Mouse (Mus musculus) spleen, adult 2 months (tissue): ENCODE data around the gene Tenm2. TPM values are rescaled to one million over a fixed set of nuclear protein-coding genes. Genes with fewer than 3 reads are reported as not detected.

Source experiments
- DNase-seq, 2 experiments: peaks; one replicate each; pipeline versions ENCODE4 v3.0.0 to v3.0.0-alpha.2; 2012 to 2021; ENCODE audit warnings: low spot score in 2 of 2, low read depth in 1 of 2
- H3K27ac ChIP-seq: fragments of 200-500 bp; 2 replicates; pipeline ENCODE4 v1.5.1; 2012; ENCODE audit warnings: low read length, inconsistent platforms; ENCODE audit not compliant: insufficient read depth
- H3K27me3 ChIP-seq: fragments of 200-500 bp; 2 replicates; pipeline ENCODE4 v1.6.1; 2012; ENCODE audit warnings: mild to moderate bottlenecking, moderate library complexity, low read length, inconsistent platforms; ENCODE audit not compliant: control insufficient read depth, insufficient read depth
- H3K36me3 ChIP-seq: fragments of 200-500 bp; 2 replicates; pipeline ENCODE4 v1.6.1; 2012; ENCODE audit warnings: mild to moderate bottlenecking, low read length, inconsistent platforms; ENCODE audit not compliant: control insufficient read depth, insufficient read depth
- H3K4me1 ChIP-seq: fragments of 200-500 bp; 2 replicates; pipeline ENCODE4 v1.6.1; 2011; ENCODE audit warnings: inconsistent platforms; ENCODE audit not compliant: control insufficient read depth, insufficient read depth, insufficient read length
- H3K4me3 ChIP-seq: fragments of 200-500 bp; 2 replicates; pipeline ENCODE4 v1.5.1; 2011; ENCODE audit warnings: mild to moderate bottlenecking, inconsistent platforms; ENCODE audit not compliant: insufficient read depth, insufficient read length; ENCODE audit errors: extremely low read depth
- CTCF ChIP-seq: fragments of 200-500 bp; IDR thresholded peaks from 2 replicates; pipeline ENCODE4 v1.5.1; 2011; ENCODE audit warnings: mild to moderate bottlenecking, inconsistent platforms; ENCODE audit not compliant: insufficient read depth, insufficient read length, insufficient replicate concordance; ENCODE audit errors: extremely low read depth
- POLR2A ChIP-seq: fragments of 200-500 bp; IDR thresholded peaks from 2 replicates; pipeline ENCODE4 v1.6.1; 2011; ENCODE audit warnings: low read depth, low read length, inconsistent platforms
- WGBS: fragments of 180-500 bp; shearing (Covaris S2); methylation state at CpG from one replicate; pipeline ENCODE4 v1.1.7; 2018; 5-methylcytosine and 5-hydroxymethylcytosine counted together
- polyA plus RNA-seq: library from polyadenylated mRNA; depleted of rRNA; stranded (reverse); fragments of >200 nt; gene quantifications from 2 replicates; pipeline ENCODE4 v1.2.3, GENCODE M21; 2012

Gene Tenm2
- polyA plus RNA-seq, 1 experiment: 0.06 TPM

DNA sequence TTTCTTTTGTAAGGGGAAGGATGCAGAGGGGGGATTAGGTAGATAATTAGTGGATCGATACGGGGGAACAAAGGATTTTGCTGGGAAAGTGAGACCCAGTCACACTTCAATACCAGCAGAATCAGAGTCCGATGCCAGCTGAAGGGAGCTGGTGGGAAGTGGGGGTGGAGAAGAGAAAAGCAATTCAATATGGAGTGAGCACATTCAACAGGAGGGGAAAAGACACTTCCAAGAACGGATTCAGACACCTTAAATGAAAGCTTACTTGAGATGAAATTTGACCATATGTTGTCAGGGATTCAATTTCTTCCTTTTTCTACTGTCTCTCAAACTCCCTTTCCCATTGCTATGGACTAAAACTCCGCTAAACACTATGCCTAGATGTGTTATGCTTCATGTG is 900.6 kb downstream of the Tenm2 start:
- Histone ChIP-seq H3K4me3 (no peak overlapping the region), H3K4me1 (no peaks in the 10 kb centered on the region), H3K27ac (no peak overlapping the region), H3K36me3 (no peaks in the 10 kb centered on the region), H3K27me3 (no peaks in the 10 kb centered on the region)
- WGBS: 77% methylated on average over 5 of the region's 5 CpGs
- DNase-seq: no peak
- TF ChIP-seq POLR2A (no peak), CTCF (no peak)

DNA sequence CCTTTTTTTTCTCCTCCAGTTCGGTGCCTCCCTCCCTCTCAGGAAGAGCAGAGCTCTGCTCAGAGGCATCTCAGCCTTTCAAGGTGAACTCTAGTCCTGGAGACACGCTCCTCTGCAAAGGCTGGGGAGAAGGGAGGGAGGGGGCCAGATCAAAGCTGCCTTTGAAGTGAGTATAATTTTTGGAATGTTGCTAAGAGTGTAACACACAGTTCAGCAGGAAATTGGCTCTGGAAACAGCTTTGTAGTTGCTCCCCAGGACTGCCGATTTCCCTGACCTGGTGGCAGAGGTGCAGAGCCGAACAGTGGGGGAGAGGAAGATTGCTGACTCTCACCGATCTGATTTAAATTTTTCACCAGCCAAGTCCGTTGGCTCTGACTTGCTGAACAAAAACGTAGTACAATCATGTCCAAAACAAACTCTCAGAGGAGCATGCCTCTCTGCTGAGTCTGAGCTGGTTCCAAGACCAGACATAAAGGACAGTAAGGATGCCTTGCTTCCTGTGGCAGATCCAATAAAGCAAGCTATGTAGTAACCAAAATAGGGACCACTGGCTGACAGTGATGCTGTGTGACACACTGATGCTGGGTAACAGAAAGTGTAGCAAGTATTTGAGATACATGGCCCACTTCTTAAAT is 901.5 kb downstream of the Tenm2 start:
- Histone ChIP-seq H3K4me1 (no peaks in the 10 kb centered on the region), H3K36me3 (no peaks in the 10 kb centered on the region), H3K27ac (no peak overlapping the region), H3K27me3 (no peaks in the 10 kb centered on the region), H3K4me3 (no peak overlapping the region)
- DNase-seq: no peak
- 18% methylated on average over 7 of the region's 7 CpGs for WGBS
- TF ChIP-seq CTCF (no peak), POLR2A (no peak)

DNA sequence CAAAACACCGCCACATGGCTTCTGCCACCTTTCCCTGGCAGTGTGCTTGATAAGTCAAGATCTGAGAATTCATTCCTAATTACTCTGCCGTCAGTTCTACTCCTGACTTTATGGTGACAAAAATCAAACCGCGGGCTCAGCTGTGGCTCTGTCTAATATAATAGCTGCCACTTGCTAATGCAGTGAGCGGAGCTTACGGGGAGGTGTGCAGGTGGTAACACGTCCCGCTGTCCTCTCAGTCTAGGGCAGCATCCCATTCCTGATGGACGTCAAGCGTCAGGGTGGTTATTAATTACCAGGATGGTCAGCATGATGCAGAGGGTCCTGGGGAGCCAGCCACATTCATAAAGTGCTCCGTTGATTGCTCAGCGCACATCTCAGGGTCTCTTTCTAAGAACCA is 903.5 kb downstream of the Tenm2 start:
- TF ChIP-seq CTCF (no peak), POLR2A (no peak)
- WGBS: 86% methylated on average over 12 of the region's 12 CpGs
- no peak for DNase-seq
- Histone ChIP-seq H3K27me3 (no peaks in the 10 kb centered on the region), H3K4me1 (no peaks in the 10 kb centered on the region), H3K27ac (no peak overlapping the region), H3K4me3 (no peak overlapping the region), H3K36me3 (no peaks in the 10 kb centered on the region)

DNA sequence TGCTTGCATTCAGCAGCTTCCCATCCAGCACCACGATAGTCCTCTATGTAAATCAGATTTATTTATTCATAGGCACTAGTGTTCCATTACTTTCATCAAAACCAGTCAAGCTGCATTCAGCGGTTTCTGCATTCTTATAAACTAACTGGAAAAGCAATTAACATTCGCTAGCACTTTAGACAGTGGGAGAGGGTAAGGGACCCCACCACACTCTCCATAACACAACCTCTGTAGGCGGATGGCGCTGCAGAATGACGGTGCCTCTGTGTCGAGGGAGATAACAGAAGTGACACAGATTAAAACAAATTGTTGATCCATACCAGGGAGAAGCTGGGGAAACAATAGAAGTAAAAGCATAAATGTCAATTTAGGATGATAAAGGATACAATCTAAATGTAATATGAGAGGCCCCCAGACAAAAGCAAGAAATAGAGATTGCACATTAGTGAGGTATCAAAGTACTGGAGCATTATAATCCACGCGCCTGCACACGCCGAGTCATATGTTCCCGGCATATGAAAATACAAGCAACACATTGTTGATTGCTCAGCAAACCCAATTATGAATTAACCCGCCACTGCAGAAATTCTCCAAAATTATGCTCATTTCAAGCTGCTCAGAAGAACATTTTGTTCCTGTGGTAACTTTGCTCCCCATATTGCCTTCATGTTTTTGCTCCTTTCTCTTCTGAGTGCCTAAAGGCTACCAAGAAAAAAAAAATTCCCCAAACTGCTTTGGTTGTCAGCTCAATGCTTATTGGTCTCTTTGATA is 904.2 kb downstream of the Tenm2 start:
- DNase-seq: no peak
- no peaks in the 10 kb centered on the region for H3K4me1 ChIP-seq
- no peaks in the 10 kb centered on the region for H3K27me3 ChIP-seq
- no peak overlapping the region for H3K4me3 ChIP-seq
- TF ChIP-seq POLR2A (no peak), CTCF (no peak)
- no peaks in the 10 kb centered on the region for H3K36me3 ChIP-seq
- WGBS: 87% methylated on average over 13 of the region's 13 CpGs
- H3K27ac ChIP-seq: no peak overlapping the region

DNA sequence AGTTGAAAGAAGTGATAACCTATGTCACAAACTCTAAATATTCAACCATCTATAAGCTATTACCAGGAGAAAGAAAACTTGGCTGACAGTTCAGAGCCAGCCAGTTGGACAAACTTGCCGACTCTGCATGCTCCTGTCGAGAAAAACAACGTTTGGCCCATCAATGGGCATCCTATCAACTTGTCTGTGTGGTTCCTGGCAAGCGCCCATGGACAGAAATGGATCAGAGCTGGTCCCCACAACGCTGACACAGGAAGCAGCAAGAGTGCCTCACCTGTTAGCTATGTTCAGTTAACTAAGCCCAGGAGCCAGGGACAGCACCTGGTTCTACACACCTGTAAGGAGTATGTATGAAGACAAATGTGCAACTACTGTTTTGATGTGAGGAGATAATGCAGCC is 908.5 kb downstream of the Tenm2 start:
- TF ChIP-seq CTCF: no peak
- no peak for TF ChIP-seq POLR2A
- H3K4me1 ChIP-seq: no peaks in the 10 kb centered on the region
- no peak for DNase-seq

DNA sequence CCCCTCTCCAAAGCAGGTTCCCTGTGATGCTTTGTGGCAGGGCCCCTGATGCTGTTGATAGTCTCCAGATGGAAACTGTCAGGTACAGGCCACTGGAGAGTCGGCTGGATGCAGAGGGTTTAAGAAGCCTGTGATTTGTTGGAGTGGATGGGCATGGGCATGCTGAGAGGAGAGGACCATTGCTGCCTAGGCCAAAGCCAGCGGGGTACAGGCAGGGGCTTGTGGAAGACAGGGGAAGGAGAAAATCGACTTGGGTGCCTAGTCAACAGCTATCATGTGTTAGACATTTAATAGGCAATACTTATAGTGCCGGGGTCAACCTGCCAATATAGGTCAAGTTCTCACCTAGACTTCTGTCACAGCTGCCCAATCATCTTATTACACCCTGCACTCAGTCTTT is 926.4 kb downstream of the Tenm2 start:
- TF ChIP-seq CTCF (no peak), POLR2A (no peak)
- no peak for DNase-seq
- Histone ChIP-seq H3K36me3 (no peaks in the 10 kb centered on the region), H3K27ac (no peak overlapping the region), H3K4me1 (no peaks in the 10 kb centered on the region), H3K27me3 (no peaks in the 10 kb centered on the region), H3K4me3 (no peak overlapping the region)
- WGBS: 70% methylated on average over 4 of the region's 4 CpGs

More for the DNA sequence above, 908.5 kb downstream of the Tenm2 start:
- no peaks in the 10 kb centered on the region for H3K36me3 ChIP-seq
- no peak overlapping the region for H3K4me3 ChIP-seq
- no peaks in the 10 kb centered on the region for H3K27me3 ChIP-seq
- 71% methylated on average over 5 of the region's 5 CpGs for WGBS
- no peak overlapping the region for H3K27ac ChIP-seq

DNA sequence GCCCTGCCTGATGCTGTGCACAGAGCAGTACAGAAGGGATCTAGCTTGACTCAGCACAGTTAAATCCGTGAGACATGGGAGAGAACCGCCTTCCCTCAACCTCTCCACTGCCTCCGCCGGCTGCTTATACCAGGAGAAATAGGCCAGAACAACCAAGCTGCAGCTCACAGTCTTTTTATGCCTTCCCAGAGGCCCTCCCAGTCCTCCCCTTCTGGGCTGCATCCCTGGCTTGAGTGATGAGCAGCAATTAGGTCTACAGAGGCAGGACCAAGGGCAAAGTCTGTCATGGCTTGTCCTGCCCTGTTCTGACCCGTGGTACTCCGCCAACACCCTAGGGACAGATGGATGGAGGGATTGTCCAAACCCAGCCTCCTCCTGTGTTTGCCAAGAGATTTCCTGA is 928.5 kb downstream of the Tenm2 start:
- no peak overlapping the region for H3K4me3 ChIP-seq
- H3K36me3 ChIP-seq: no peaks in the 10 kb centered on the region
- no peak for TF ChIP-seq POLR2A
- no peak for TF ChIP-seq CTCF
- no peak for DNase-seq
- H3K27ac ChIP-seq: no peak overlapping the region
- 88% methylated on average over 6 of the region's 6 CpGs for WGBS
- no peaks in the 10 kb centered on the region for H3K27me3 ChIP-seq
- no peaks in the 10 kb centered on the region for H3K4me1 ChIP-seq
